Mouse (Mus musculus) small intestine, adult 2 months (tissue): ENCODE measurements around the gene Col5a3. TPM values are rescaled to one million over a fixed set of nuclear protein-coding genes. Genes with fewer than 3 reads are reported as not detected.

Experiments
- H3K27ac ChIP-seq: fragments of 200-500 bp; 2 replicates; pipeline ENCODE4 v1.5.1; 2012; ENCODE audit warnings: low read depth, low read length, control low read depth, inconsistent platforms; ENCODE audit not compliant: insufficient read depth
- H3K27me3 ChIP-seq: fragments of 200-500 bp; 2 replicates; pipeline ENCODE4 v1.6.1; 2012; ENCODE audit warnings: mild to moderate bottlenecking, moderate library complexity, low read length, inconsistent platforms; ENCODE audit not compliant: control insufficient read depth, insufficient read depth
- H3K36me3 ChIP-seq: fragments of 200-500 bp; 2 replicates; pipeline ENCODE4 v1.6.1; 2012; ENCODE audit warnings: mild to moderate bottlenecking, low read length, control low read depth, inconsistent platforms; ENCODE audit not compliant: control insufficient read depth, insufficient read depth
- H3K4me1 ChIP-seq: fragments of 200-500 bp; 2 replicates; pipeline ENCODE4 v1.6.1; 2012; ENCODE audit warnings: low read length, inconsistent platforms, mixed read lengths; ENCODE audit not compliant: control insufficient read depth, insufficient read depth, insufficient read length
- H3K4me3 ChIP-seq: fragments of 200-500 bp; 2 replicates; pipeline ENCODE4 v1.5.1; 2012; ENCODE audit warnings: low read depth, mild to moderate bottlenecking, control low read depth, inconsistent platforms, low read length, moderate library complexity
- CTCF ChIP-seq: fragments of 200-500 bp; IDR thresholded peaks from 2 replicates; pipeline ENCODE4 v1.5.1; 2012; ENCODE audit warnings: low read depth, mild to moderate bottlenecking, control low read depth, inconsistent platforms, low read length, moderate library complexity, mixed read lengths; ENCODE audit not compliant: insufficient replicate concordance, insufficient read length; ENCODE audit errors: extremely low read depth
- POLR2A ChIP-seq: fragments of 200-500 bp; IDR thresholded peaks from 2 replicates; pipeline ENCODE4 v1.6.1; 2012; ENCODE audit warnings: low read depth, mild to moderate bottlenecking, control low read depth, inconsistent platforms, low read length, moderate library complexity
- WGBS: fragments of 180-500 bp; shearing (Covaris S2); methylation state at CpG from one replicate; pipeline ENCODE4 v1.1.7; 2018; 5-methylcytosine and 5-hydroxymethylcytosine counted together
- polyA plus RNA-seq: library from polyadenylated mRNA; depleted of rRNA; stranded (reverse); fragments of >200 nt; gene quantifications from 2 replicates; pipeline ENCODE4 v1.2.3, GENCODE M21; 2012

Gene Col5a3
- polyA plus RNA-seq, 1 experiment: 2.1 TPM

DNA sequence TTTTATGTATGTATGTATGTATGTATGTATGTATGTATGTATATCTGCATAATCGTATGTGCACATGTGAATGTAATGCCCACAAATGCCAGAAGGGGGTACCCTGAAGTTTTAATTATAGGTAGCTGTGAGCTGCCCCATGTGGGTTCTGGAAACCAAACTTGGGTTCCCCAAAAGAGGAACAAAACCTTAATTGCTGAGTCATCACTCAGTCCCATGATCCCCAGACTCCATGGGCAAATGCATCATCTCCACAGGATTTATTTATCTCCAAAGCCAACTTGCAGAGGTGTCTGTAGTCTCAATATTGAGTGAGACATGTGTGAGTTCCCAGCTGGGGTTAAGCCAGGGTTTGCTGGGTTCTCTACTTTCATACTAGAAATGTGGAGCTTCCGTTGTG is 77.6 kb downstream of the Col5a3 start:
- H3K27ac ChIP-seq: no peak overlapping the region
- H3K36me3 ChIP-seq: no peaks in the 10 kb centered on the region
- 92% methylated on average over 2 of the region's 2 CpGs for WGBS
- 0 out of 2 replicates have a peak, but pooled peaks cover 2% of the 10 kb centered on the region for H3K27me3 ChIP-seq
- TF ChIP-seq POLR2A: no peak
- no peak for TF ChIP-seq CTCF
- no peaks in the 10 kb centered on the region for H3K4me1 ChIP-seq
- H3K4me3 ChIP-seq: no peak overlapping the region

GRCm38 (mm10) chr9:20734692-20735091 is 80.2 kb downstream of the Col5a3 start:
- H3K36me3 ChIP-seq: no peaks in the 10 kb centered on the region

GRCm38 (mm10) chr9:20731797-20732196 is 83.1 kb downstream of the Col5a3 start:
- Histone ChIP-seq H3K4me1 (peaks cover 4% of the 10 kb centered on the region), H3K27me3 (peaks cover 17% of the 10 kb centered on the region), H3K4me3 (no peak overlapping the region), H3K27ac (no peak overlapping the region), H3K36me3 (no peaks in the 10 kb centered on the region)
- WGBS: 30% methylated on average over 4 of the region's 4 CpGs
- TF ChIP-seq POLR2A (no peak), CTCF (no peak)

More at GRCm38 (mm10) chr9:20734692-20735091, 80.2 kb downstream of the Col5a3 start:
- H3K27ac ChIP-seq: no peak overlapping the region
- H3K27me3 ChIP-seq: no peaks in the 10 kb centered on the region
- 58% methylated on average over 3 of the region's 3 CpGs for WGBS
- H3K4me3 ChIP-seq: no peak overlapping the region
- no peaks in the 10 kb centered on the region for H3K4me1 ChIP-seq
- TF ChIP-seq CTCF (no peak), POLR2A (no peak)

DNA sequence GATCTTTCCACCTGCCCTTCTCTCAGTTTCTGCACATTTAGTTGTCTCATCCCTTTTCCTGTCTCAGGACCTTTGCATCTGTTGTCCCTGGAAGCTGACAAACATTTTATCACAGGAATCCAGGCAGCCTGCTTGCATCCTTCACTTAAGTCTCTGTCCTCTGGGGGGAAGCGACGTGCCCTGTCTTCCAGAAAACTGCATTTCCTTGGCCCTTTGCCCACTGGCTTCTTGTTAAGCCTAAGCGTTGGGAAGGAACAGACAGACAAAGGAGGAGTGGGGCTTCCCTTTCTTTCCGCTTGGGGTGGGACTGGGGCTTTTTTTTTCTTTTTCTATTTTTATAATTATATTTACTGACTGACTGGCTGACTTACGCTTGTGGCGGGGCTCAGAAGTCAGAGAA is 85.4 kb downstream of the Col5a3 start:
- Histone ChIP-seq H3K27ac (no peak overlapping the region), H3K4me1 (peaks cover 7% of the 10 kb centered on the region), H3K27me3 (peaks cover 25% of the 10 kb centered on the region), H3K36me3 (no peaks in the 10 kb centered on the region), H3K4me3 (no peak overlapping the region)
- WGBS: 49% methylated on average over 6 of the region's 6 CpGs
- TF ChIP-seq CTCF: no peak
- TF ChIP-seq POLR2A: no peak

GRCm38 (mm10) chr9:20727601-20728113 is 87.2 kb downstream of the Col5a3 start:
- Histone ChIP-seq H3K27ac (no peak overlapping the region), H3K4me1 (peaks cover 7% of the 10 kb centered on the region), H3K4me3 (peak overlapping the region; percentile 58), H3K36me3 (no peaks in the 10 kb centered on the region), H3K27me3 (peaks cover 25% of the 10 kb centered on the region)
- TF ChIP-seq CTCF: no peak
- no peak for TF ChIP-seq POLR2A
- under 1% methylated on average over 45 of the region's 46 CpGs for WGBS

DNA sequence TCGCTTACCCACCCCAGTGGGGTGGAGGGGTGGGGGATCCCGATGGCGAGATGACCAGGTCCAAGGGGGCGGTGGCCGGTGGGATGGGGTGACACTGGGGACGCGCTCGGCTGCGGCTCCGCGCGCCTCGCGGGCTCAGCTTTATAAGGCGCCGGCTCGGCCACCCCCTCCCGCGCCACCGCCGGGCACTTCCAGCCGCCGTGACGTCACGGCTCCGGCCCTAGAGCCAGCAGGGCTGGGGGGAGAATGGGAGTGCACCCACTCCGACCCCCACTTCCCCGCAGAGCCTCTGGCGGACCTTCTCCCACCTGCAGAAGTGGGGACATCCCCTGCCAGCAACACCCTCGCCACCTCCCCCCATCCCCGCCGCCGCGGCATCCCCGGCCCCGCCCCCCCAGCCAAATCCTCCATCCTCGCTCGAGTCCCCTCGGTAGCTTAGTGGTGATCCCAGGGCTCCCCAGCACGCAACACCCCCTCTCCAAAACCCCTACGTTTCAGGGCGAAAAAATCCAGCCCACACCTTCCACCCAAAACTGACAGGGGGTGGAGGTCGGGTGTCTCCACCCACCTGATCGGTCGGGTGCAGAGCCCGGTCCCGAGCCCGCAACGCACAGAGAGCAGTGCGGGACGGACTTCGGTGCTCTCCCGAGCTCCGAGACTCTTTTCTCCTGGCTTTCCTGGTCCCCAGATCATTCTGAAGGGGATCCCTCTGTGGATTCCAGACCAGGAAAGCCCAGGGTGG is 87.8 kb downstream of the Col5a3 start:
- 1% methylated on average over 52 of the region's 54 CpGs for WGBS
- peak overlapping the region; percentile 58 for H3K4me3 ChIP-seq
- H3K27ac ChIP-seq: no peak overlapping the region
- H3K4me1 ChIP-seq: peaks cover 7% of the 10 kb centered on the region
- TF ChIP-seq POLR2A: no peak
- no peak for TF ChIP-seq CTCF
- no peaks in the 10 kb centered on the region for H3K36me3 ChIP-seq
- H3K27me3 ChIP-seq: peaks cover 25% of the 10 kb centered on the region

- H3K4me1 ChIP-seq: peaks cover 7% of the 10 kb centered on the region
- 4% methylated on average over 41 of the region's 42 CpGs for WGBS
- H3K27ac ChIP-seq: no peak overlapping the region
- H3K27me3 ChIP-seq: peaks cover 25% of the 10 kb centered on the region
- H3K36me3 ChIP-seq: no peaks in the 10 kb centered on the region
- no peak for TF ChIP-seq POLR2A
- TF ChIP-seq CTCF: no peak
- H3K4me3 ChIP-seq: peak overlapping the region; percentile 58
Observed at GRCm38 (mm10) chr9:20726134-20726858, 88.6 kb downstream of the Col5a3 start.
